Comparison of ENCODE assay signal across 15 mouse cellular contexts in the genomic region with DNA sequence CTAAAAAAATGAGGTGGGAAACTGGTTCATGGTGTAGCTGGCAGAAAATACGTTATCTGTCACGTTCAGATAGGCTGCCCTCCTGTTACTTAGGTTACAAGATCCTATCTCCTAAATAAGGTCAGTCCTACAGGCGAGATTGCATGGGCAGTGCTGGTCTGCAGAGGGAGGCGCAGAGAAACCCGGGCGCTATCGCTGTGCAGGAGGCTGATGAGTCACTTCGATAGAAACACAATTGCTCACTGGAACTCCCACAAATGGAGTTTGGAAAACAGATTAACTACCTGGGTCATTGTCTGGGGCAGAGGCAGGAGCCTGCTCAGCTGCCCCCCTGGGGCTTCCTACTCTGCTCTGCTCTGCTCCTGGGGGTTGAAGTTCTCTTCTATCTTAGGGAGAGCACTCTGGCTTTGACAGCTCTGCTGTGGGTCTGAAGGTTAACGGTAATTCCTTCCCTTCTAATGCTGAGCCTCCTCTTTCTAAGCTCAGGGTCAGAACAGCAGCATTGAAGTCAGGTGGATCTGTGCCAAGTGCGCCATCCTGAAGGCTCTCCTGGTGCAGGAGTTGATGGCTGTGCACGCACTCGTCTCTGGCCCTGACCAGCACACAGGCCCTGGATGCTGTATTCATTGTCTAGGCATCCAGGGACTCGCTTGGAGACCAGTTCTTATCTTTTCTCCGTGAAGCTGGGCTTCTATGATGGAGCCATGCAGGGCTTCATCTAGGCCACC.
DNase-seq lines count a peak whose midpoint lies in the region.
"Had no signal": no experiment of that assay in that cellular context is flagged by ENCODE, and none has a peak within 500 bp of the region (broad histone marks: within the 10 kb centered on the region; RNA-seq: fewer than 3 reads in every experiment).

No protein-coding gene starts in this region.

- peak; percentile 20 for DNase-seq in kidney, adult 9 months
- DNase-seq in kidney, adult 11 months: no peak
- DNase-seq in ovary, adult 18-20 months (ENCODE audit: low spot score): peak; percentile 7
- DNase-seq in ovary, postnatal 10 days (ENCODE audit: low spot score): no peak
- DNase-seq in R1 (ENCODE audit: low read depth, low spot score): peak; percentile 17
- peak; percentile 67 for DNase-seq in adrenal gland, postnatal 25 days
- no peak for DNase-seq in thymus, postnatal 25 days
- no peak for DNase-seq in spleen, postnatal 14 days (ENCODE audit: low spot score in 2 of 2)
- DNase-seq: gastrocnemius, postnatal 36 days; heart, postnatal 14 days; liver; liver, postnatal 0 days; lung, postnatal 14 days; right cerebral cortex, postnatal 14 days; thymus, postnatal 36 days had no signal

Comparison
In these comparisons a context has a peak if more than half of its experiments do, and no peak if none do; other contexts are left out.
1. DNase-seq: peak in kidney, adult 9 months (single experiment), ovary, adult 18-20 months (single experiment), R1 (single experiment) and adrenal gland, postnatal 25 days (single experiment); none in kidney, adult 11 months (single experiment), ovary, postnatal 10 days (single experiment), thymus, postnatal 25 days (single experiment) and spleen, postnatal 14 days (0 of 2).